Mouse (Mus musculus) C3H10T1/2 (cell line): ENCODE data around the gene Olfr178. TPM values are rescaled to one million over a fixed set of nuclear protein-coding genes. Genes with fewer than 3 reads are reported as not detected.

Source experiments
- polyA plus RNA-seq, 2 experiments: library from polyadenylated mRNA; unstranded; fragments of >200 nt; fragmentation: generic; extraction: Trizol; gene quantifications; one replicate each; pipeline ENCODE4 v1.2.1; 2012; ENCODE audit warnings: missing spikeins in 2 of 2

Olfr178 gene
- not detected for polyA plus RNA-seq

GRCm38 (mm10) chr16:58891963-58892362 is at the start of gene Olfr178:
TSS of gene Olfr178 (minus strand) at chr16:58892063.

DNA sequence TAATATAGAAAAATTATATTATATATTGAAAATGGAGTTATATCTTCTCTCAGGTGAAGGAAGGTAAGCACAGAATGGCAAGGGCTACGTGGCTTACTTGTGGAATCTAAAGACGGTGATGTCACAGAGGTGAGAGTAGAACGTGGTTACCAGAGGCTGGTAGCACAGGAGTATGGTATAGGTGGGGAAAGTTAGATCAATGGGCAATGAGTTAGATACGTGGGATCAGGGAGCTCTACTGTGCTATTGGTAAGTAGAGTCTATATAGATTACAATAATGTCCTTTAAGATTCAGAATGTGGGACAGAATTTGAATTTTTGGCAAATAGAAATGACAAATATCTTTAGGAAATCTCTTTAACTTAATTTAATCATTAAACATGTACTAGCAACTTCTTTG is 37.4 kb upstream of the Olfr178 start, which contains the start of gene Olfr180:
Gene Olfr180, minus strand, starts transcription at position 101 of the 400 bp plus-strand sequence.

DNA sequence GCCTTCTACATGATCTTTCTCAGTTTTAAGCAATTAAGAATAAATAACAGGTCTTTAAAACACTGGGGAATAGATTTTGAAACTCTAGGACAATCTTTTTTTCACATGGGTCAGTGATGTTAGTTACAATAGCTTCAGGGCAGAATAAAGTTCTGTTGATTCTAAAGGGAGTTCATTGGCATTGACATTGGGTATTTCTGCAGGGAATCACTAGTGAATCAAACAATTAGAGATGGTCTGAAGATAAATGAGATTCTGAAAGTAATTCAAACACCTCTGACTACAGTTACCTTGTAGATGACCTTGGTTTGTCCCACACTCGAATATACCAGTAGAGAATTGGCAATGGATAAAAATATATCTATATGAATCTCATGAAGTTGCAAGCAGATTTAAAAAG is 36.8 kb upstream of the Olfr178 start, which contains the start of gene Olfr181:
Gene Olfr181, minus strand, starts transcription at position 101 of the 400 bp plus-strand sequence.

DNA sequence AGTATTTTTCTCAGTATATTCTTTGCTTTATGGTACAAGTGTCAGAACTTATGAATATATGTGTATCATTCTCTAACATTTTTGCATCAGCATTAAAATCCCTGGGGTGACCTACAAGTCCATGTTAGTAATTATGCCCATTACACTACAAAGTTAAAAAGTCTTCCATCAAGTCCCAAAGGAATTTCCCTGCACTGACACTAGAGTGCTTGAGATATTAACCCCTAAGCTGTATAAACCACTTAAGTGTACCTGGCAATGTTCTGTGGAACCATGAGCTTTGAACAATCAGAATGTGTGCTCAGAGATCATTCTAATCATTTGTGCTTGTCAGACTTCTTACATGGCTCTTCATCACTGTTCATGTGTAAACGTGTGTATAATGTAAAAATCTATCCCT is 17.2 kb downstream of the Olfr178 start, which contains the start of gene Olfr177:
Gene Olfr177, minus strand, starts transcription at position 101 of the 400 bp plus-strand sequence.

Other genes with a start within 250 kb of the Olfr178 start
- gene Cpox, start 221.8 kb downstream of the Olfr178 start, polyA plus RNA-seq = 1 to 10 TPM; 1.5 to 4.1 TPM
- not detected for gene Gpr15, start 173.0 kb downstream of the Olfr178 start, polyA plus RNA-seq
- 10 to 100 TPM in 1 of 2 experiments, 1 to 10 TPM in 1; 5.2 to 29.0 TPM for gene Cldnd1, start 164.2 kb downstream of the Olfr178 start, polyA plus RNA-seq
- not detected for gene Olfr172, start 128.9 kb downstream of the Olfr178 start, polyA plus RNA-seq
- gene Olfr173, start 91.8 kb downstream of the Olfr178 start, polyA plus RNA-seq = under 1 TPM in 1 of 2 experiments, not detected in 1; 0.01 TPM
- gene Olfr175-ps1, start 65.3 kb downstream of the Olfr178 start, polyA plus RNA-seq = not detected
- gene Olfr177, start 17.3 kb downstream of the Olfr178 start, polyA plus RNA-seq = not detected
- gene Olfr181, start 36.7 kb upstream of the Olfr178 start, polyA plus RNA-seq = not detected
- gene Olfr180, start 37.3 kb upstream of the Olfr178 start, polyA plus RNA-seq = not detected
- gene Olfr183, start 103.3 kb upstream of the Olfr178 start, polyA plus RNA-seq = not detected
- gene Olfr186, start 138.2 kb upstream of the Olfr178 start, polyA plus RNA-seq = not detected
- gene Olfr187, start 147.7 kb upstream of the Olfr178 start, polyA plus RNA-seq = not detected
- not detected for gene Olfr190, start 185.9 kb upstream of the Olfr178 start, polyA plus RNA-seq
- gene Olfr191, start 197.8 kb upstream of the Olfr178 start, polyA plus RNA-seq = not detected
- gene Olfr193, start 219.8 kb upstream of the Olfr178 start, polyA plus RNA-seq = not detected
- gene Olfr194, start 229.0 kb upstream of the Olfr178 start, polyA plus RNA-seq = not detected